Mouse (Mus musculus) testis, adult 2 months (tissue): ENCODE results near the gene Foxj1. TPM values are rescaled to one million over a fixed set of nuclear protein-coding genes. Genes with fewer than 3 reads are reported as not detected.
"Not testable (repeated sequence)": the region's sequence is repeated elsewhere in the genome, so short reads cannot be mapped to it uniquely, and the experiment has no call there.

Experiments
- H3K27ac ChIP-seq: fragments of 200-500 bp; 2 replicates; pipeline ENCODE4 v1.5.1; 2012; ENCODE audit warnings: low read depth, low read length; ENCODE audit not compliant: control insufficient read depth, insufficient read depth
- H3K27me3 ChIP-seq: fragments of 200-500 bp; 2 replicates; pipeline ENCODE4 v1.6.1; 2012; ENCODE audit warnings: mild to moderate bottlenecking, low read length, moderate library complexity; ENCODE audit not compliant: control insufficient read depth, insufficient read depth
- H3K36me3 ChIP-seq: fragments of 200-500 bp; 2 replicates; pipeline ENCODE4 v1.6.1; 2012; ENCODE audit warnings: mild to moderate bottlenecking, low read length; ENCODE audit not compliant: control insufficient read depth, insufficient read depth
- H3K4me1 ChIP-seq: fragments of 200-500 bp; 2 replicates; pipeline ENCODE4 v1.6.1; 2012; ENCODE audit warnings: low read length; ENCODE audit not compliant: control insufficient read depth, insufficient read depth
- H3K4me3 ChIP-seq: fragments of 200-500 bp; 2 replicates; pipeline ENCODE4 v1.5.1; 2012; ENCODE audit warnings: low read depth, mild to moderate bottlenecking, low read length, moderate library complexity, mixed read lengths; ENCODE audit not compliant: control insufficient read depth
- CTCF ChIP-seq: fragments of 200-500 bp; IDR thresholded peaks from 2 replicates; pipeline ENCODE4 v1.5.1; 2012; ENCODE audit warnings: low read depth, mild to moderate bottlenecking, inconsistent platforms, low read length, moderate library complexity; ENCODE audit not compliant: control insufficient read depth, insufficient read depth, insufficient replicate concordance
- POLR2A ChIP-seq: fragments of 200-500 bp; IDR thresholded peaks from 2 replicates; pipeline ENCODE4 v1.6.1; 2012; ENCODE audit warnings: low read depth, mild to moderate bottlenecking, inconsistent platforms, low read length, moderate library complexity; ENCODE audit not compliant: control insufficient read depth
- polyA plus RNA-seq: library from polyadenylated mRNA; depleted of rRNA; stranded (reverse); fragments of >200 nt; gene quantifications from 2 replicates; pipeline ENCODE4 v1.2.3, GENCODE M21; 2012

The Foxj1 gene
- polyA plus RNA-seq, 1 experiment = 75.5 TPM

DNA sequence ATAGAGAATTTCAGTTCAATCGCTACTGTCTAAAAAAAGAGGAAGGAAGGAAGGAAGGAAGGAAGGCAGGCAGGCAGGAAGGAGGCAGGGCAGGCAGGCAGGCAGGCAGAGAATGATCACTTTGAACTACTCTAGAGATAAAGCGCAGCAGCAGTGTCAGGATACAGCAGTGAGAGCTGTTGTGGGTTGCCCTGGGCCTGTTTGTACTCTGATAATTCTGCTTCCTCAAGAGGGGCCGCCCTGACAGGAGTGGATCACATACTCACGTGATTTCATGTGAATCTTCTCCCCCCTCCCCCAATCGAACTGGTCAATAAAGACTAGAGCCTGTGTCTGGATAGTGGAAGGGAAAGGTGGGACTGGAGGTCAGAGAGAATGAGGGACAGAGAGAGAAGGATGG is 34.4 kb upstream of the Foxj1 start:
- Histone ChIP-seq H3K27me3 (no peaks in the 10 kb centered on the region), H3K4me3 (no peak overlapping the region), H3K4me1 (no peaks in the 10 kb centered on the region), H3K27ac (no peak overlapping the region), H3K36me3 (no peaks in the 10 kb centered on the region)
- no peak for TF ChIP-seq POLR2A
- no peak for TF ChIP-seq CTCF

- H3K27ac ChIP-seq = no peak overlapping the region
- H3K36me3 ChIP-seq = no peaks in the 10 kb centered on the region
- H3K4me3 ChIP-seq = no peak overlapping the region
- H3K27me3 ChIP-seq = no peaks in the 10 kb centered on the region
- no peaks in the 10 kb centered on the region for H3K4me1 ChIP-seq
- TF ChIP-seq POLR2A = no peak
- no peak for TF ChIP-seq CTCF
Observed at GRCm38 (mm10) chr11:116369051-116369450, 33.9 kb upstream of the Foxj1 start.

DNA sequence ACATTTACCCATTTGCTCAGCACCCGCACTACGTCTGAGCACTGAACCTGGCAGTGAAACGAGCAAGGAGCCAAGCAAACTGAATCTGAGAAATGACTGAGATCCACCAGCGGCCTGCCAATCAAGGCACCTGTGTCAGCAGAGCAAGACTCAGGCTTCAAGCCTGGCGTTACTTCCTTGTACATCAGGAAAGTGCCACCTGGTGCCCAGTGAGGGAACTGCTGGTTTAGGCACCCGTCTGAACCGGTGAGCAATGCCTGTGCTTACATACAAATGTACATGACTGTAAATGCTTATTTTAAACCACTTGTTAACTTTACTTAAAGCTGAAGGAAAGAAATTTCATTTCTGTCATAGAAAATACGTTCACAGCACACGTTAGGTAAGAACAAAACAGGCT is 32.9 kb upstream of the Foxj1 start:
- Histone ChIP-seq H3K4me1 (no peaks in the 10 kb centered on the region), H3K4me3 (no peak overlapping the region), H3K27me3 (no peaks in the 10 kb centered on the region), H3K36me3 (no peaks in the 10 kb centered on the region), H3K27ac (no peak overlapping the region)
- TF ChIP-seq POLR2A (no peak), CTCF (peak; percentile 80; the same call in 1 of the 2 replicates)

GRCm38 (mm10) chr11:116366647-116367046 is 31.4 kb upstream of the Foxj1 start:
- Histone ChIP-seq H3K4me1 (no peaks in the 10 kb centered on the region), H3K4me3 (no peak overlapping the region), H3K27ac (no peak overlapping the region), H3K27me3 (no peaks in the 10 kb centered on the region), H3K36me3 (no peaks in the 10 kb centered on the region)
- no peak for TF ChIP-seq CTCF
- no peak for TF ChIP-seq POLR2A

GRCm38 (mm10) chr11:116366124-116366523 is 30.9 kb upstream of the Foxj1 start:
- Histone ChIP-seq H3K4me3 (no peak overlapping the region), H3K36me3 (no peaks in the 10 kb centered on the region), H3K4me1 (no peaks in the 10 kb centered on the region), H3K27me3 (no peaks in the 10 kb centered on the region), H3K27ac (no peak overlapping the region)
- TF ChIP-seq CTCF = no peak
- TF ChIP-seq POLR2A = no peak

- H3K27ac ChIP-seq = no peak overlapping the region
- H3K4me1 ChIP-seq = no peaks in the 10 kb centered on the region
- TF ChIP-seq CTCF (no peak), POLR2A (no peak)
- no peaks in the 10 kb centered on the region for H3K27me3 ChIP-seq
- H3K4me3 ChIP-seq = no peak overlapping the region
- H3K36me3 ChIP-seq = no peaks in the 10 kb centered on the region
Observed at GRCm38 (mm10) chr11:116365432-116365831, 30.2 kb upstream of the Foxj1 start.

DNA sequence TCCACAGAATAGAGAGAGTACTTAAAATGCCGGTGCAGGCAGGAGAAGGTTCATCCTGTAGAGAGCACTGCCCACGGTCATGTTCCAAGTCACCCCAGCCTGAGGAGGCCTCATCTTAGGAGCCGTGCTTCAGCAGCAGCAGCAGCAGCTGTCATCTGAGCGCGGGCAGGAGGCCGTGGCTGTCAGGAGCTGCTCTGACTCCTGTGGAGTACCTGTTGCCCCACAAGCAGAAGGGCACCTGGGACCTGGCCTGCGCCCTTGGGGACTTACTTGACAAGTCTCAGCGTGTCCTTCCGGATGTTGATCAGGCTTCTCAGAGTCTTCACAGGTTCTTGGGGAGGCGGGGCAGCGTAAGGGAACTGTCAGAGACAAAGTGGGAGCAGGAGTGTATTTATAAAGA is 26.8 kb upstream of the Foxj1 start:
- H3K27ac ChIP-seq = no peak overlapping the region
- no peak for TF ChIP-seq POLR2A
- no peak for TF ChIP-seq CTCF
- H3K36me3 ChIP-seq = no peaks in the 10 kb centered on the region
- H3K4me3 ChIP-seq = no peak overlapping the region
- no peaks in the 10 kb centered on the region for H3K4me1 ChIP-seq
- no peaks in the 10 kb centered on the region for H3K27me3 ChIP-seq

GRCm38 (mm10) chr11:116360915-116361314 is 25.7 kb upstream of the Foxj1 start:
- not testable (repeated sequence) for H3K27ac ChIP-seq, H3K4me3 ChIP-seq, H3K4me1 ChIP-seq, H3K27me3 ChIP-seq, H3K36me3 ChIP-seq
